Mouse (Mus musculus): Measurements from ENCODE around the gene Csnk1g1. TPM values are rescaled to one million over a fixed set of nuclear protein-coding genes. Genes with fewer than 3 reads are reported as not detected.

Csnk1g1 gene
- polyA plus RNA-seq, 1 experiment: 6.8 TPM

DNA sequence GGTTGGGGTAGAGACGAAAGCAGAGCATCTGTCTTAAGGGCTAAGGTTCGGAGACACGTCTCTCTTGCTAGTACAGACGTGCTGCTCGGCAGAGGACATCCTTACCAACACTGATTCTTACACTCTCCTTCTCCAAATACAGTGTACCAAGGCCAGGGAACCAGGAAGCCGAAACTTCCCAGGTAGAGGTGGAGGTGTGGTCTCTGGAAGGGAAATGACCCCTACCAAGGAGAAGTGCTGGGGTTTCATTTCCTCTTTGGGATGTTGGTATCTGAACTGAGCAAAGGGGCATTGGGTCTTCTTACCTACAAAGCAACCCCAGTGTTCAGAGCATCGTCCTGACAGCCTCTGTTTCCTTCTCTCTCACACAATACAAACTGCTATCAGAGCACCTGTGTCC lies 164.0 kb downstream of the Csnk1g1 start:
- Histone ChIP-seq H3K4me3 (no peak overlapping the region), H3K4me2 (ENCODE audit: low read depth) (no peak overlapping the region), H3K36me3 (ENCODE audit: control insufficient read depth, insufficient read depth) (no peaks in the 10 kb centered on the region), H3K27me3 (ENCODE audit: control insufficient read depth, insufficient read depth, insufficient read length) (no peaks in the 10 kb centered on the region), H3ac (ENCODE audit: control insufficient read depth, insufficient read length) (no peak overlapping the region), H3K79me2 (ENCODE audit: control insufficient read depth, insufficient read depth) (no peaks in the 10 kb centered on the region)
- no peak for TF ChIP-seq USF1 (IDR thresholded peaks at IDR 0.05; ENCODE audit: low read depth)
- no peak for TF ChIP-seq POLR2AphosphoS2 (IDR thresholded peaks at IDR 0.05; ENCODE audit: insufficient read length, low read depth)
- TF ChIP-seq REST (IDR thresholded peaks at IDR 0.05; ENCODE audit: insufficient read depth, insufficient read length): no peak
- TF ChIP-seq CEBPB (IDR thresholded peaks at IDR 0.05; ENCODE audit: insufficient read depth, poor library complexity, severe bottlenecking): no peak
- no peak for TF ChIP-seq MYOG (IDR thresholded peaks at IDR 0.05; ENCODE audit: control insufficient read depth in 1 of 3, insufficient read depth in 1 of 3, insufficient read length in 2 of 3, low read depth in 2 of 3)
- no peak for TF ChIP-seq MAX (IDR thresholded peaks at IDR 0.05; ENCODE audit: low read depth)
- TF ChIP-seq MYOD1 (IDR thresholded peaks at IDR 0.05; ENCODE audit: control insufficient read depth in 1 of 3, insufficient read length in 2 of 3, low read depth in 2 of 3): no peak
- no peak for TF ChIP-seq TCF3 (IDR thresholded peaks at IDR 0.05; ENCODE audit: insufficient read length, low read depth)
- no peak for TF ChIP-seq POLR2A (IDR thresholded peaks at IDR 0.05; ENCODE audit: insufficient read length, low read depth)
- TF ChIP-seq E2F4 (IDR thresholded peaks at IDR 0.05; ENCODE audit: insufficient read depth): no peak
- no peak for TF ChIP-seq TCF12 (IDR thresholded peaks at IDR 0.05; ENCODE audit: insufficient read depth, poor library complexity, severe bottlenecking)
- no peak for TF ChIP-seq SRF (IDR thresholded peaks at IDR 0.05; ENCODE audit: control insufficient read depth, insufficient read length, low read depth)

DNA sequence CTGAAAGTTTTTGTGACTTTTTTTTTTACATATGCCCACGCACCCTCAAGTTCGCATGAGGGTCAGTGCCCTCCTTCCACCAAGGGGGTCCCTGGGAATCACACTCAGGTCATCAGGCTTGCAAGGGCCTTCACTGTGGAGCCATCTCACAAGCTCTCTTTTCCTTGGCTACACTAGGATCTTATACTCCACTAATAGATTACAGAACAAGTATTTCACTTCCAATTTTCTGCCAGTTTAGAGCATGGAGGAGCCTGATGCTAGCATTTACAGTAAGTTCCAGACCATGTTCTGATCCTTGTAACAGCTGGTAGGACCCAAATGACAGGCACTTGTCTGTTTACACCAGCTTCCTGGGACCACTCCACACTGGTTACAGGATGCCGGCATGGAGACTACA lies 169.3 kb downstream of the Csnk1g1 start:
- no peak overlapping the region for H3ac ChIP-seq (ENCODE audit: control insufficient read depth, insufficient read length)
- H3K4me2 ChIP-seq (ENCODE audit: low read depth): no peak overlapping the region
- no peaks in the 10 kb centered on the region for H3K79me2 ChIP-seq (ENCODE audit: control insufficient read depth, insufficient read depth)
- no peak overlapping the region for H3K4me3 ChIP-seq
- TF ChIP-seq SRF (IDR thresholded peaks at IDR 0.05; ENCODE audit: control insufficient read depth, insufficient read length, low read depth): no peak
- no peak for TF ChIP-seq MYOG (IDR thresholded peaks at IDR 0.05; ENCODE audit: control insufficient read depth in 1 of 3, insufficient read depth in 1 of 3, insufficient read length in 2 of 3, low read depth in 2 of 3)
- no peak for TF ChIP-seq E2F4 (IDR thresholded peaks at IDR 0.05; ENCODE audit: insufficient read depth)
- TF ChIP-seq TCF12 (IDR thresholded peaks at IDR 0.05; ENCODE audit: insufficient read depth, poor library complexity, severe bottlenecking): no peak
- no peak for TF ChIP-seq USF1 (IDR thresholded peaks at IDR 0.05; ENCODE audit: low read depth)
- no peak for TF ChIP-seq POLR2A (IDR thresholded peaks at IDR 0.05; ENCODE audit: insufficient read length, low read depth)
- no peak for TF ChIP-seq TCF3 (IDR thresholded peaks at IDR 0.05; ENCODE audit: insufficient read length, low read depth)
- TF ChIP-seq POLR2AphosphoS2 (IDR thresholded peaks at IDR 0.05; ENCODE audit: insufficient read length, low read depth): no peak
- TF ChIP-seq REST (IDR thresholded peaks at IDR 0.05; ENCODE audit: insufficient read depth, insufficient read length): no peak
- no peak for TF ChIP-seq MAX (IDR thresholded peaks at IDR 0.05; ENCODE audit: low read depth)
- no peak for TF ChIP-seq CEBPB (IDR thresholded peaks at IDR 0.05; ENCODE audit: insufficient read depth, poor library complexity, severe bottlenecking)
- H3K27me3 ChIP-seq (ENCODE audit: control insufficient read depth, insufficient read depth, insufficient read length): no peaks in the 10 kb centered on the region
- no peaks in the 10 kb centered on the region for H3K36me3 ChIP-seq (ENCODE audit: control insufficient read depth, insufficient read depth)

GRCm38 (mm10) chr9:66078493-66078892 lies 169.8 kb downstream of the Csnk1g1 start:
- no peaks in the 10 kb centered on the region for H3K27me3 ChIP-seq (ENCODE audit: control insufficient read depth, insufficient read depth, insufficient read length)
- H3K4me2 ChIP-seq (ENCODE audit: low read depth): no peak overlapping the region
- H3ac ChIP-seq (ENCODE audit: control insufficient read depth, insufficient read length): no peak overlapping the region
- H3K79me2 ChIP-seq (ENCODE audit: control insufficient read depth, insufficient read depth): no peaks in the 10 kb centered on the region
- no peaks in the 10 kb centered on the region for H3K36me3 ChIP-seq (ENCODE audit: control insufficient read depth, insufficient read depth)
- TF ChIP-seq MAX (IDR thresholded peaks at IDR 0.05; ENCODE audit: low read depth) (no peak), TCF3 (IDR thresholded peaks at IDR 0.05; ENCODE audit: insufficient read length, low read depth) (no peak), TCF12 (IDR thresholded peaks at IDR 0.05; ENCODE audit: insufficient read depth, poor library complexity, severe bottlenecking) (no peak)
- H3K4me3 ChIP-seq: no peak overlapping the region

DNA sequence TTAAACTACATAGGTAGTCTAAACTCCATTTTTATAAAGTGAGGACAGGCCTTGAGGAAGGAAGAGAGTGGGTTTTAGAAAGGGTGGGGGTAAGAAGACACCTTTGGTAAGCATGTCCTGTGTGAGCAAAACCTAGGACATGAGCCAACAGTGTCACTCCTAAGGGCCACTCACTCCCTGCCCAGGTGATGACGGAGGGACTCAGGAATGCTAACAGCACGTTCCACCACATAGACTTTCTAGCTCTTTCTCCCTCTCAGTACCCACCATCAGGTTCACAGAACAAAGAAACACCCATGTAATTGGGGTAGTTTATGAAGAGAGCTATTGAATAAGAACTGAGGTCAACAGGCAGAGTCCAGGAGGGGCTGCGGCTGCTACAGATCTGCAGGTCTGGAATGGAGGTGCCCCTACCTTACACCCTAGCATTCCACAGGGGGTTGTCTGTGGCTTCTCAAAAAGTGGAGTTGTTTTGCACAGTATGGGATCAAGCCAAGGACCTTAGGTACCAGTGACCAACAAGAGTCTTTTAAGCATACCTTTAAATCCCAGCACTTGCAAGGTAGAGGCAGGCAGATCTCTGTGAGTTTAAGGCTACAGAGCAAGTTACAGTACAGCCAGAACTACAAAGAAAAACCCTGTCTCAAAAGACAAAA lies 172.2 kb downstream of the Csnk1g1 start:
- H3ac ChIP-seq (ENCODE audit: control insufficient read depth, insufficient read length): no peak overlapping the region
- TF ChIP-seq USF1 (IDR thresholded peaks at IDR 0.05; ENCODE audit: low read depth) (no peak), POLR2A (IDR thresholded peaks at IDR 0.05; ENCODE audit: insufficient read length, low read depth) (no peak), E2F4 (IDR thresholded peaks at IDR 0.05; ENCODE audit: insufficient read depth) (no peak), MAX (IDR thresholded peaks at IDR 0.05; ENCODE audit: low read depth) (no peak), TCF12 (IDR thresholded peaks at IDR 0.05; ENCODE audit: insufficient read depth, poor library complexity, severe bottlenecking) (no peak), POLR2AphosphoS2 (IDR thresholded peaks at IDR 0.05; ENCODE audit: insufficient read length, low read depth) (no peak), CEBPB (IDR thresholded peaks at IDR 0.05; ENCODE audit: insufficient read depth, poor library complexity, severe bottlenecking) (no peak), MYOG (IDR thresholded peaks at IDR 0.05; ENCODE audit: control insufficient read depth in 1 of 3, insufficient read depth in 1 of 3, insufficient read length in 2 of 3, low read depth in 2 of 3) (no peak), TCF3 (IDR thresholded peaks at IDR 0.05; ENCODE audit: insufficient read length, low read depth) (no peak), MYOD1 (IDR thresholded peaks at IDR 0.05; ENCODE audit: control insufficient read depth in 1 of 3, insufficient read length in 2 of 3, low read depth in 2 of 3) (no peak), SRF (IDR thresholded peaks at IDR 0.05; ENCODE audit: control insufficient read depth, insufficient read length, low read depth) (no peak), REST (IDR thresholded peaks at IDR 0.05; ENCODE audit: insufficient read depth, insufficient read length) (no peak)
- H3K79me2 ChIP-seq (ENCODE audit: control insufficient read depth, insufficient read depth): no peaks in the 10 kb centered on the region
- H3K36me3 ChIP-seq (ENCODE audit: control insufficient read depth, insufficient read depth): no peaks in the 10 kb centered on the region
- H3K4me2 ChIP-seq (ENCODE audit: low read depth): no peak overlapping the region
- no peak overlapping the region for H3K4me3 ChIP-seq
- H3K27me3 ChIP-seq (ENCODE audit: control insufficient read depth, insufficient read depth, insufficient read length): no peaks in the 10 kb centered on the region

DNA sequence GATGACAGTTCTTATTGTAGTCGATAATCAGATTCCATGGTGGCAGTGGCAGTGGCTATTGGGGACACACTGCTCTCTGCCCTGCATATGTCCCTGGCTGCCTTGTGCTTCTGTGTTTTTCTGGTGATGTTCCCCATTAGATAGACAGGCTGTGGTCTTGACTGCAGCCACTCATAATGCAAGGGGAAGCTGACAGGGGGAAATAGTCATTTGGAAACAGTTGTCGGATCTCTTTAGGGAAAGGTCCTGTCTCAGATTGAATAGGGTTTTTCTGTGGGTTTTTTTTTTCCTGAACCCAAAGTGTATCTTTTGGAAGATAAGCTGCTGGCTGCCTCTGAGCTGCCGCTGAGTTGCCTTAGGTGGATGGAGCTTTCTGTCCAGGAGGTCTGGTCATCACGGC lies 173.3 kb downstream of the Csnk1g1 start:
- H3K4me3 ChIP-seq: no peak overlapping the region
- H3K4me2 ChIP-seq (ENCODE audit: low read depth): no peak overlapping the region
- no peaks in the 10 kb centered on the region for H3K27me3 ChIP-seq (ENCODE audit: control insufficient read depth, insufficient read depth, insufficient read length)
- no peak overlapping the region for H3ac ChIP-seq (ENCODE audit: control insufficient read depth, insufficient read length)
- H3K36me3 ChIP-seq (ENCODE audit: control insufficient read depth, insufficient read depth): peaks cover 3% of the 10 kb centered on the region
- TF ChIP-seq E2F4 (IDR thresholded peaks at IDR 0.05; ENCODE audit: insufficient read depth) (no peak), CEBPB (IDR thresholded peaks at IDR 0.05; ENCODE audit: insufficient read depth, poor library complexity, severe bottlenecking) (no peak), TCF3 (IDR thresholded peaks at IDR 0.05; ENCODE audit: insufficient read length, low read depth) (no peak), USF1 (IDR thresholded peaks at IDR 0.05; ENCODE audit: low read depth) (no peak), POLR2AphosphoS2 (IDR thresholded peaks at IDR 0.05; ENCODE audit: insufficient read length, low read depth) (no peak), MYOG (IDR thresholded peaks at IDR 0.05; ENCODE audit: control insufficient read depth in 1 of 3, insufficient read depth in 1 of 3, insufficient read length in 2 of 3, low read depth in 2 of 3) (no peak), MAX (IDR thresholded peaks at IDR 0.05; ENCODE audit: low read depth) (no peak), MYOD1 (IDR thresholded peaks at IDR 0.05; ENCODE audit: control insufficient read depth in 1 of 3, insufficient read length in 2 of 3, low read depth in 2 of 3) (no peak), TCF12 (IDR thresholded peaks at IDR 0.05; ENCODE audit: insufficient read depth, poor library complexity, severe bottlenecking) (no peak), REST (IDR thresholded peaks at IDR 0.05; ENCODE audit: insufficient read depth, insufficient read length) (no peak), POLR2A (IDR thresholded peaks at IDR 0.05; ENCODE audit: insufficient read length, low read depth) (no peak), SRF (IDR thresholded peaks at IDR 0.05; ENCODE audit: control insufficient read depth, insufficient read length, low read depth) (no peak)
- no peaks in the 10 kb centered on the region for H3K79me2 ChIP-seq (ENCODE audit: control insufficient read depth, insufficient read depth)

Data from myocyte (in vitro differentiated cells).